In genomic region chr1:134188217-134188616, GRCm38 (mm10) we compare ENCODE assay signal across 21 mouse cellular contexts. TPM values are rescaled to one million over a fixed set of nuclear protein-coding genes. Genes with fewer than 3 reads are reported as not detected.
DNase-seq lines count a peak whose midpoint lies in the region; ATAC-seq and TF ChIP-seq lines count a peak whose summit lies in the region.
"Had no signal": no experiment of that assay in that cellular context is flagged by ENCODE, and none has a peak within 500 bp of the region (broad histone marks: within the 10 kb centered on the region; RNA-seq: fewer than 3 reads in every experiment).

No protein-coding gene starts in this region.

- no peaks in the 10 kb centered on the region for H3K9me3 ChIP-seq in forebrain, postnatal 0 days (ENCODE audit: low read length)
- H3K9me3 ChIP-seq in forebrain, embryonic 16.5 days (ENCODE audit: control insufficient read depth, low read length): no peaks in the 10 kb centered on the region
- H3K9me3 ChIP-seq in lung, postnatal 0 days (ENCODE audit: low read length): no peaks in the 10 kb centered on the region
- no peaks in the 10 kb centered on the region for H3K9me3 ChIP-seq in hindbrain, embryonic 14.5 days (ENCODE audit: control insufficient read depth, low read length)
- no peaks in the 10 kb centered on the region for H3K9me3 ChIP-seq in midbrain, embryonic 16.5 days (replicated peaks; ENCODE audit: control insufficient read depth, low read length, poor library complexity, severe bottlenecking)
- H3K9me3 ChIP-seq in stomach, postnatal 0 days (ENCODE audit: control insufficient read depth, low read length): no peaks in the 10 kb centered on the region
- H3K9me3 ChIP-seq: intestine, embryonic 15.5 days; liver, embryonic 13.5 days had no signal

- no peak for TF ChIP-seq EP300 in lung, postnatal 0 days (IDR thresholded peaks at IDR 0.05)
- TF ChIP-seq EP300 in stomach, postnatal 0 days (optimal IDR thresholded peaks at IDR 0.05): no peak

- DNase-seq in forebrain, postnatal 0 days: no peak
- DNase-seq in lung, postnatal 0 days (ENCODE audit: low spot score): no peak
- DNase-seq in lung, postnatal 4 days: no peak
- peak; percentile 36 for DNase-seq in hindbrain, embryonic 14.5 days (ENCODE audit: low spot score)
- DNase-seq in spleen, adult 18-20 months: no peak
- DNase-seq in stomach, postnatal 0 days (ENCODE audit: low spot score): no peak
- DNase-seq: adrenal gland, adult 8-10 months; heart, postnatal 4 days; kidney, adult 8-10 months; kidney, postnatal 10 days; liver, embryonic 13.5 days; lung, embryonic 14.5 days; lung, postnatal 36 days; thymus, postnatal 25 days had no signal

- no peaks in the 10 kb centered on the region for H3K36me3 ChIP-seq in forebrain, postnatal 0 days (ENCODE audit: insufficient read depth)
- H3K36me3 ChIP-seq in forebrain, embryonic 16.5 days (ENCODE audit: control insufficient read depth, insufficient read depth): no peaks in the 10 kb centered on the region
- no peaks in the 10 kb centered on the region for H3K36me3 ChIP-seq in lung, postnatal 0 days (ENCODE audit: insufficient read depth, low read length)
- no peaks in the 10 kb centered on the region for H3K36me3 ChIP-seq in hindbrain, embryonic 14.5 days (replicated peaks; ENCODE audit: control insufficient read depth, insufficient read depth)
- no peaks in the 10 kb centered on the region for H3K36me3 ChIP-seq in midbrain, embryonic 16.5 days (ENCODE audit: control insufficient read depth, insufficient read depth, low read length)
- H3K36me3 ChIP-seq in stomach, postnatal 0 days (ENCODE audit: control insufficient read depth, insufficient read depth, low read length): no peaks in the 10 kb centered on the region
- H3K36me3 ChIP-seq: intestine, embryonic 15.5 days; liver, embryonic 13.5 days had no signal

- no peaks in the 10 kb centered on the region for H3K27me3 ChIP-seq in forebrain, postnatal 0 days (ENCODE audit: insufficient read depth, low read length)
- no peaks in the 10 kb centered on the region for H3K27me3 ChIP-seq in forebrain, embryonic 16.5 days (replicated peaks; ENCODE audit: control insufficient read depth, insufficient read depth, low read length)
- H3K27me3 ChIP-seq in lung, postnatal 0 days (replicated peaks; ENCODE audit: insufficient read depth, low read length): no peaks in the 10 kb centered on the region
- H3K27me3 ChIP-seq in hindbrain, embryonic 14.5 days (ENCODE audit: control insufficient read depth, insufficient read depth, low read length): no peaks in the 10 kb centered on the region
- H3K27me3 ChIP-seq in midbrain, embryonic 16.5 days (ENCODE audit: control insufficient read depth, insufficient read depth, low read depth, low read length): no peaks in the 10 kb centered on the region
- H3K27me3 ChIP-seq in stomach, postnatal 0 days (ENCODE audit: control insufficient read depth, insufficient read depth, low read length): no peaks in the 10 kb centered on the region
- H3K27me3 ChIP-seq: intestine, embryonic 15.5 days had no signal

- no peak for TF ChIP-seq CTCF in forebrain, postnatal 0 days (IDR thresholded peaks at IDR 0.05; ENCODE audit: low read depth)
- no peak for TF ChIP-seq CTCF in lung, postnatal 0 days (IDR thresholded peaks at IDR 0.05)
- TF ChIP-seq CTCF in stomach, postnatal 0 days (IDR thresholded peaks at IDR 0.05; ENCODE audit: low read depth): no peak

- H3K27ac ChIP-seq in forebrain, postnatal 0 days (ENCODE audit: low read depth, low read length): peak overlapping the region; percentile 40; the same call in 1 of the 2 replicates
- no peak overlapping the region for H3K27ac ChIP-seq in forebrain, embryonic 16.5 days (ENCODE audit: low read length)
- peak overlapping the region; percentile 15; the same call in 1 of the 2 replicates for H3K27ac ChIP-seq in lung, postnatal 0 days (ENCODE audit: low read length)
- peak overlapping the region; percentile 63 for H3K27ac ChIP-seq in hindbrain, embryonic 14.5 days
- H3K27ac ChIP-seq in midbrain, embryonic 16.5 days (ENCODE audit: low read length): peak overlapping the region; percentile 14
- H3K27ac ChIP-seq in stomach, postnatal 0 days (replicated peaks): no peak overlapping the region
- H3K27ac ChIP-seq: intestine, embryonic 15.5 days; liver, embryonic 13.5 days had no signal

- H3K4me1 ChIP-seq in forebrain, postnatal 0 days (ENCODE audit: insufficient read depth): peaks cover 5% of the 10 kb centered on the region; the same call in 1 of the 2 replicates
- H3K4me1 ChIP-seq in forebrain, embryonic 16.5 days (replicated peaks; ENCODE audit: control insufficient read depth, insufficient read depth, low read length): peaks cover 9% of the 10 kb centered on the region
- H3K4me1 ChIP-seq in lung, postnatal 0 days (ENCODE audit: insufficient read depth, low read depth, low read length): peaks cover 3% of the 10 kb centered on the region; the same call in 1 of the 2 replicates
- peaks cover 10% of the 10 kb centered on the region; the same call in 1 of the 2 replicates for H3K4me1 ChIP-seq in hindbrain, embryonic 14.5 days (replicated peaks; ENCODE audit: control insufficient read depth, insufficient read depth, low read length)
- peaks cover 10% of the 10 kb centered on the region; the same call in 1 of the 2 replicates for H3K4me1 ChIP-seq in midbrain, embryonic 16.5 days (ENCODE audit: control insufficient read depth, insufficient read depth, low read length)
- H3K4me1 ChIP-seq in stomach, postnatal 0 days (replicated peaks; ENCODE audit: control insufficient read depth, insufficient read depth): no peaks in the 10 kb centered on the region

- 83% methylated on average over 5 of the region's 5 CpGs for WGBS in forebrain, postnatal 0 days
- WGBS in forebrain, embryonic 16.5 days: 77% methylated on average over 5 of the region's 5 CpGs
- WGBS in lung, postnatal 0 days: 84% methylated on average over 5 of the region's 5 CpGs
- 57% methylated on average over 5 of the region's 5 CpGs for WGBS in hindbrain, embryonic 14.5 days
- 41% methylated on average over 5 of the region's 5 CpGs for WGBS in midbrain, embryonic 16.5 days
- WGBS in stomach, postnatal 0 days: 85% methylated on average over 5 of the region's 5 CpGs

- no peak overlapping the region for H3K4me2 ChIP-seq in forebrain, postnatal 0 days (ENCODE audit: low read depth)
- H3K4me2 ChIP-seq in forebrain, embryonic 16.5 days (ENCODE audit: low read length): no peak overlapping the region
- H3K4me2 ChIP-seq in lung, postnatal 0 days (replicated peaks; ENCODE audit: low read depth, low read length): no peak overlapping the region
- H3K4me2 ChIP-seq in hindbrain, embryonic 14.5 days (replicated peaks): no peak overlapping the region
- no peak overlapping the region for H3K4me2 ChIP-seq in midbrain, embryonic 16.5 days (ENCODE audit: low read length)
- no peak overlapping the region for H3K4me2 ChIP-seq in stomach, postnatal 0 days (replicated peaks; ENCODE audit: low read depth)
- H3K4me2 ChIP-seq: intestine, embryonic 15.5 days; liver, embryonic 13.5 days; lung, embryonic 14.5 days had no signal

- no peak for ATAC-seq in forebrain, postnatal 0 days
- ATAC-seq in forebrain, embryonic 16.5 days: no peak
- no peak for ATAC-seq in lung, postnatal 0 days
- ATAC-seq in hindbrain, embryonic 14.5 days (ENCODE audit: low FRiP score): no peak
- ATAC-seq in midbrain, embryonic 16.5 days: no peak; the same call in 1 of the 2 replicates
- no peak for ATAC-seq in stomach, postnatal 0 days (ENCODE audit: low FRiP score, low TSS enrichment)
- ATAC-seq: intestine, embryonic 15.5 days had no signal

- no peak overlapping the region for H3K4me3 ChIP-seq in forebrain, postnatal 0 days (ENCODE audit: low read depth, low read length)
- no peak overlapping the region for H3K4me3 ChIP-seq in forebrain, embryonic 16.5 days (replicated peaks; ENCODE audit: low read length)
- H3K4me3 ChIP-seq in lung, postnatal 0 days (ENCODE audit: low read depth, low read length): no peak overlapping the region
- no peak overlapping the region for H3K4me3 ChIP-seq in hindbrain, embryonic 14.5 days (replicated peaks; ENCODE audit: low read length)
- H3K4me3 ChIP-seq in midbrain, embryonic 16.5 days (ENCODE audit: low read depth, low read length): no peak overlapping the region
- no peak overlapping the region for H3K4me3 ChIP-seq in stomach, postnatal 0 days (ENCODE audit: low read depth, low read length)
- H3K4me3 ChIP-seq: intestine, embryonic 15.5 days; liver, embryonic 13.5 days had no signal

- H3K9ac ChIP-seq in forebrain, postnatal 0 days: no peak overlapping the region
- no peak overlapping the region for H3K9ac ChIP-seq in forebrain, embryonic 16.5 days (replicated peaks; ENCODE audit: low read depth, low read length)
- no peak overlapping the region for H3K9ac ChIP-seq in lung, postnatal 0 days (replicated peaks; ENCODE audit: low read depth)
- H3K9ac ChIP-seq in hindbrain, embryonic 14.5 days: no peak overlapping the region
- H3K9ac ChIP-seq in midbrain, embryonic 16.5 days (ENCODE audit: low read depth, low read length): no peak overlapping the region
- no peak overlapping the region for H3K9ac ChIP-seq in stomach, postnatal 0 days (ENCODE audit: low read length)
- H3K9ac ChIP-seq: intestine, embryonic 15.5 days; liver, embryonic 13.5 days; lung, embryonic 14.5 days had no signal

RNA-seq across cellular contexts. Expression of gene Mybph, which starts 5.0 kb away (rescaled TPM):
- total RNA-seq in forebrain, postnatal 0 days (2014; rRNA removed): 0.10 and 0.23 TPM in 2 replicates
- 0.12 TPM in 1 of 2 replicates, not detected in the other for polyA plus RNA-seq in forebrain, postnatal 0 days (2015; fragmentation: Nextera tagmentation; extraction: Ambion mirVana)
- polyA plus RNA-seq in forebrain, embryonic 16.5 days (2015; fragmentation: Nextera tagmentation; extraction: Ambion mirVana): 0.24 TPM in 1 of 2 replicates, not detected in the other
- 0.18 and 0.38 TPM in 2 replicates for polyA plus RNA-seq in lung, postnatal 0 days (2015; fragmentation: Nextera tagmentation; extraction: Ambion mirVana)
- 0.27 TPM in 1 of 2 replicates, not detected in the other for polyA plus RNA-seq in hindbrain, embryonic 14.5 days (2014; fragmentation: Nextera tagmentation; extraction: Ambion mirVana)
- 0.18 TPM in 1 of 2 replicates, not detected in the other for polyA plus RNA-seq in midbrain, embryonic 16.5 days (2015; fragmentation: Nextera tagmentation; extraction: Ambion mirVana)
- polyA plus RNA-seq in stomach, postnatal 0 days (2015; fragmentation: Nextera tagmentation; extraction: Ambion mirVana): 1.6 and 2.2 TPM in 2 replicates
- total RNA-seq: heart, postnatal 4 days; layer of hippocampus, adult 18-20 months; megakaryocyte-erythroid progenitor cell, adult 5-6 weeks; MEL had no signal
- polyA plus RNA-seq: lung, embryonic 14.5 days; stomach, embryonic 14.5 days had no signal

RNA-seq across cellular contexts. Expression of gene Chil1, which starts 6.2 kb away (rescaled TPM):
- total RNA-seq in forebrain, postnatal 0 days (2014; rRNA removed): 0.38 and 1.3 TPM in 2 replicates
- polyA plus RNA-seq in forebrain, postnatal 0 days (2015; fragmentation: Nextera tagmentation; extraction: Ambion mirVana): 3.3 and 4.1 TPM in 2 replicates
- polyA plus RNA-seq in forebrain, embryonic 16.5 days (2015; fragmentation: Nextera tagmentation; extraction: Ambion mirVana): 1.9 and 2.1 TPM in 2 replicates
- polyA plus RNA-seq in lung, postnatal 0 days (2015; fragmentation: Nextera tagmentation; extraction: Ambion mirVana): 550 and 782 TPM in 2 replicates
- 2.5 and 3.6 TPM in 2 replicates for polyA plus RNA-seq in hindbrain, embryonic 14.5 days (2014; fragmentation: Nextera tagmentation; extraction: Ambion mirVana)
- 2.0 and 3.9 TPM in 2 replicates for polyA plus RNA-seq in midbrain, embryonic 16.5 days (2015; fragmentation: Nextera tagmentation; extraction: Ambion mirVana)
- 2.8 and 3.1 TPM in 2 replicates for polyA plus RNA-seq in stomach, postnatal 0 days (2015; fragmentation: Nextera tagmentation; extraction: Ambion mirVana)
- total RNA-seq: MEL had no signal
- polyA plus RNA-seq: lung, embryonic 14.5 days had no signal

RNA-seq across cellular contexts. Expression of gene Adora1, which starts 47.0 kb away (rescaled TPM):
- total RNA-seq in forebrain, postnatal 0 days (2014; rRNA removed): 38.4 and 41.5 TPM in 2 replicates
- 29.3 and 37.5 TPM in 2 replicates for polyA plus RNA-seq in forebrain, postnatal 0 days (2015; fragmentation: Nextera tagmentation; extraction: Ambion mirVana)
- polyA plus RNA-seq in forebrain, embryonic 16.5 days (2015; fragmentation: Nextera tagmentation; extraction: Ambion mirVana): 21.3 and 21.5 TPM in 2 replicates
- 4.8 and 4.9 TPM in 2 replicates for polyA plus RNA-seq in lung, postnatal 0 days (2015; fragmentation: Nextera tagmentation; extraction: Ambion mirVana)
- polyA plus RNA-seq in hindbrain, embryonic 14.5 days (2014; fragmentation: Nextera tagmentation; extraction: Ambion mirVana): 13.0 and 14.9 TPM in 2 replicates
- 18.0 and 26.6 TPM in 2 replicates for polyA plus RNA-seq in midbrain, embryonic 16.5 days (2015; fragmentation: Nextera tagmentation; extraction: Ambion mirVana)
- polyA plus RNA-seq in stomach, postnatal 0 days (2015; fragmentation: Nextera tagmentation; extraction: Ambion mirVana): 11.2 and 11.4 TPM in 2 replicates
- total RNA-seq: megakaryocyte-erythroid progenitor cell, adult 5-6 weeks; MEL had no signal

Comparison
In these comparisons a context has a peak if more than half of its experiments do, and no peak if none do; other contexts are left out.
1. H3K27ac ChIP-seq: peak in forebrain, postnatal 0 days (single experiment), lung, postnatal 0 days (single experiment), hindbrain, embryonic 14.5 days (single experiment) and midbrain, embryonic 16.5 days (single experiment); none in forebrain, embryonic 16.5 days (single experiment) and stomach, postnatal 0 days (single experiment).
2. RNA of gene Chil1, which starts 6.2 kb away (polyA plus RNA-seq): 550 to 782 TPM in lung, postnatal 0 days; 3.3 to 4.1 TPM in forebrain, postnatal 0 days, 2.0 to 3.9 TPM in midbrain, embryonic 16.5 days, 2.8 to 3.1 TPM in stomach, postnatal 0 days, 2.5 to 3.6 TPM in hindbrain, embryonic 14.5 days and 1.9 to 2.1 TPM in forebrain, embryonic 16.5 days; every median in the first group is over 100 times any median in the second.